Mouse (Mus musculus) thymus, postnatal 10 days (tissue): ENCODE data around the gene Pfas.

Source experiments
- DNase-seq, 2 experiments: peaks; one replicate each; pipeline ENCODE4 v3.0.0; 2021; ENCODE audit warnings: low spot score in 2 of 2

The Pfas gene

GRCm38 (mm10) chr11:69008182-69009121 lies at the start of gene Pfas:
Gene Pfas (minus strand): TSS chr11:69008460.
- peak; percentile 89 to 93 for DNase-seq

GRCm38 (mm10) chr11:69053848-69054247 lies 45.6 kb upstream of the Pfas start:
- DNase-seq = no peak

GRCm38 (mm10) chr11:69052824-69053421 lies 44.7 kb upstream of the Pfas start:
- DNase-seq = no peak

GRCm38 (mm10) chr11:69051771-69052170 lies 43.5 kb upstream of the Pfas start:
- no peak for DNase-seq

- DNase-seq = no peak
Measured at GRCm38 (mm10) chr11:69050748-69051147, 42.5 kb upstream of the Pfas start.

- DNase-seq = no peak
Measured at GRCm38 (mm10) chr11:69048151-69048550, 39.9 kb upstream of the Pfas start.

GRCm38 (mm10) chr11:69047592-69047991 lies 39.3 kb upstream of the Pfas start:
- DNase-seq = no peak

GRCm38 (mm10) chr11:69046395-69046774 lies 38.1 kb upstream of the Pfas start:
- no peak for DNase-seq

- DNase-seq = peak; percentile 83 to 87
Measured at GRCm38 (mm10) chr11:69045531-69046394, 37.5 kb upstream of the Pfas start, which contains the start of gene Aurkb. Gene Aurkb (plus strand): TSS chr11:69045647.

- no peak for DNase-seq
Measured at GRCm38 (mm10) chr11:69038173-69038572, 29.9 kb upstream of the Pfas start.

- DNase-seq = peak; percentile 79 to 85
Measured at GRCm38 (mm10) chr11:69037231-69038061, 29.2 kb upstream of the Pfas start.

- DNase-seq = peak; percentile 68 to 85
Measured at GRCm38 (mm10) chr11:69036486-69037230, 28.4 kb upstream of the Pfas start.

GRCm38 (mm10) chr11:69035849-69036248 lies 27.6 kb upstream of the Pfas start:
- DNase-seq = peak; percentile 72 to 79

GRCm38 (mm10) chr11:69035411-69035810 lies 27.2 kb upstream of the Pfas start:
- no peak for DNase-seq

GRCm38 (mm10) chr11:69034585-69034984 lies 26.3 kb upstream of the Pfas start:
- DNase-seq = no peak

- DNase-seq = no peak
Measured at GRCm38 (mm10) chr11:69033552-69033951, 25.3 kb upstream of the Pfas start.

- DNase-seq = no peak
Measured at GRCm38 (mm10) chr11:69028805-69029204, 20.5 kb upstream of the Pfas start.

- DNase-seq = no peak
Measured at GRCm38 (mm10) chr11:69026562-69026961, 18.3 kb upstream of the Pfas start.

GRCm38 (mm10) chr11:69020691-69021090 lies 12.4 kb upstream of the Pfas start:
- no peak for DNase-seq

- DNase-seq = no peak
Measured at GRCm38 (mm10) chr11:69016755-69017154, 8.5 kb upstream of the Pfas start.
